Mouse (Mus musculus) intestine, embryonic 15.5 days (tissue): ENCODE data around the gene Nppa. TPM values are rescaled to one million over a fixed set of nuclear protein-coding genes. Genes with fewer than 3 reads are reported as not detected.
A peak's percentile ranks its signal among the peaks of the same experiment; 100 is the strongest.

Experiments used
- ATAC-seq: fragments of 200-750 bp; cut with Nextera tagmentation; 2 replicates; pipeline ENCODE4 v1.8.0; 2017; ENCODE audit warnings: moderate TSS enrichment, moderate library complexity
- H3K27ac ChIP-seq: fragments of 300-500 bp; sonication (generic); 2 replicates; pipeline ENCODE4 v1.5.1; 2015; ENCODE audit warnings: mild to moderate bottlenecking, inconsistent platforms
- H3K27me3 ChIP-seq: fragments of 300-500 bp; sonication (generic); replicated peaks from 2 replicates; pipeline ENCODE4 v1.6.1; 2015; ENCODE audit warnings: inconsistent platforms
- H3K36me3 ChIP-seq: fragments of 300-500 bp; sonication (generic); 2 replicates; pipeline ENCODE4 v1.6.1; 2015; ENCODE audit warnings: inconsistent platforms
- H3K4me1 ChIP-seq: fragments of 300-500 bp; sonication (generic); replicated peaks from 2 replicates; pipeline ENCODE4 v1.6.1; 2015; ENCODE audit warnings: inconsistent platforms
- H3K4me2 ChIP-seq: fragments of 300-500 bp; sonication (generic); replicated peaks from 2 replicates; pipeline ENCODE4 v1.6.1; 2015; ENCODE audit warnings: mild to moderate bottlenecking, inconsistent platforms
- H3K4me3 ChIP-seq: fragments of 300-500 bp; sonication (generic); replicated peaks from 2 replicates; pipeline ENCODE4 v1.5.1; 2015; ENCODE audit warnings: inconsistent platforms
- H3K9ac ChIP-seq: fragments of 300-500 bp; sonication (generic); 2 replicates; pipeline ENCODE4 v1.6.1; 2015; ENCODE audit warnings: inconsistent platforms
- H3K9me3 ChIP-seq: fragments of 300-500 bp; sonication (generic); 2 replicates; pipeline ENCODE4 v1.6.1; 2016; ENCODE audit warnings: inconsistent platforms
- WGBS: fragments of 180-500 bp; shearing (Covaris S2); methylation state at CpG from one replicate; pipeline ENCODE4 v1.1.7; 2015; 5-methylcytosine and 5-hydroxymethylcytosine counted together
- polyA plus RNA-seq: library from polyadenylated mRNA; unstranded; fragments of >200 nt; fragmentation: Nextera tagmentation; extraction: Ambion mirVana; gene quantifications from 2 replicates; pipeline ENCODE4 v1.2.1, GENCODE M21; 2015

Gene Nppa
- polyA plus RNA-seq, 1 experiment from 2014 or later: not detected

DNA sequence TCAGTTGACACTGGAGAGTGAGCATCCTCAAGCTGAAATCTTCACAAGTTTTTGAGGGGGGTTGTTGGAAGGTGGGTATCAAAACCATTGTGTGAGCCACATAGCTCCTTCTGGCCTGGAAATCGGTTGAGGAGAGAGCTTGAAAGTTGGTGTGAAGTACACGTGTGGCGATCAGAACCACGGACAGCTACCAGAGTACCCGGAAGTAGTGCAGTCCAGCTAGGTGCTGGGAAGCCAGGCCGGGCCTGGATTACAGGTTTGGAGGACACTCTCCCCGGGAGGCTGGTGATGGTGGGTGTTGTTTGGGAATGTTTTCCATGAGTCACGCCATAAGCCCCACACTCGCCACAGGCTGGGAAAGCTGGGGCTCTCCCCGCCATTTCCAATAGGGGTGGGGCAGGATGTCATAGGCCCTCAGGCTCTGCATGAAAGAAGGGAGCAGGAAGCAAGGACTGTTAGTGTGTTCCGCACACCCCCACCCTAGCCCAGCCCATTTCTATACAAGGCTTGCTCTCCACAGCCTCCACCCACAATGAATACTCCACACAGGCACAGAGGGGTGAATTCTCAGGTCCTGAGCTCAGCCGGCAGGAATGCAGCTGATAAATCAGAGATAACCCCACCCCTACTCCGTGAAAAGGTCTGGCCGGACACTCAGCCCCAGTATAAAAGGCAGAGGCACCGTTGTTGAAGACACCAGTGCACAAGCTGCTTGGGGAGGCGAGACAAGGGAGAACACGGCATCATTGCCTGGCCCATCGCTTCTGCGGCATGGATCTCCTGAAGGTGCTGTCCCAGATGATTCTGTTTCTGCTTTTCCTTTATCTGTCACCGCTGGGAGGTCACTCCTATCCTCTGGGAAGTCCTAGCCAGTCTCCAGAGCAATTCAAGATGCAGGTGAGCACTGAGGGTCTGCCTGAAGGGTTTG is 15.1 kb upstream of the Nppa start, which contains the start of gene Nppb:
Nppb (plus strand) TSS at position 584 of the 928 bp plus-strand sequence.
- Histone ChIP-seq H3K4me1 (no peaks in the 10 kb centered on the region), H3K9ac (no peak within 1 kb of the TSS), H3K27me3 (no peaks in the 10 kb centered on the region; the same call in 1 of the 2 replicates), H3K27ac (no peak within 1 kb of the TSS), H3K4me3 (no peak within 1 kb of the TSS), H3K9me3 (no peaks in the 10 kb centered on the region), H3K4me2 (peak within 1 kb of the TSS; percentile 39; the same call in 1 of the 2 replicates), H3K36me3 (no peaks in the 10 kb centered on the region)
- ATAC-seq: peak; percentile 75
- WGBS: 26% methylated on average over 20 of the region's 20 CpGs

DNA sequence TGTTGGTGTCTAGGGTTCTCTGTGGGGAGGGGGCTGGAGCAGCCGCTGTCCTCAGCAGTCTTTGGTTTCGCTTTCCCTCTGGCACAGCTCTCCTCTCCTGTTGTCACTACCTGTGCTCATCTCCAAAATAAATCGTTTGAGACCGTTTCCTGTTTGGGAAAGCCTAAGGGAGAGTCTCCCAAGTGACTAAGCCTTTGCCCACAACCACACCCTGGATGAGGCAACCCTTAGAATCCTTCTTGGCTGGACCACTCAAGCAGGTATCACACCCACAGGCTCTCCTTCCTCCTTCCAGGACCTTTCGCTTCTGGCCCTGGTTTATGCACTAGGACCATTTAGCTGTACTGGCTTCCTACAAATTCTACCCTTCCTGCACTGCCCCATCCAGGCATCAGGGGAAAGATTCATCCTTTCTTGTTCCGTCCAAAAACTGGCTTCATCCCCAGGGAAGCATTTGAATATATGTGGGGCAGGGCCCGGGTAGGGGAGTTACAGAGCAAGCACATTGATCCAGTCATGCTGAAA is 6.9 kb upstream of the Nppa start:
- H3K27me3 ChIP-seq: no peaks in the 10 kb centered on the region
- H3K9ac ChIP-seq: no peak overlapping the region
- no peak for ATAC-seq
- H3K4me3 ChIP-seq: no peak overlapping the region
- H3K9me3 ChIP-seq: no peaks in the 10 kb centered on the region
- H3K27ac ChIP-seq: no peak overlapping the region
- no peaks in the 10 kb centered on the region for H3K4me1 ChIP-seq
- no peaks in the 10 kb centered on the region for H3K36me3 ChIP-seq
- no peak overlapping the region for H3K4me2 ChIP-seq
- WGBS: 57% methylated on average over 7 of the region's 7 CpGs

DNA sequence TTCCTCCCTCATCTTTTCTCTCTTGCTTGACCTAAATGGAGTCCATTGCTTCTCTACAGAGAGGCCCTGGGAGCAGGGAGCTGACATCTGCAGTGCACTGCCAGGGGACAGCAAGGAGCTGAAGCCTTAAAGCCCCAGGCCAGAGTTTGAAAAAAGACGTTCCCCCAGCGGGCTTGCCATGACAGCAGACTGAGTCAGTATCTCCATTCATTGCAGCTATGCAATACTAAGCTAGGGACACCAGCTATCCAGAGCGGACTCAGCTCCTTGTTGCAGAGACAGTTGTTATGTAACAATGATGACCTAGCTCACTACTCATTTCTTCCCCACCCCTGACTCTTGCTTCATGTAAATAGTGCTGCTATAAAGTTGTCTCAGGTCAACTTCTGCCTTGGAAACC is 5.2 kb upstream of the Nppa start:
- Histone ChIP-seq H3K9ac (no peak overlapping the region), H3K4me1 (no peaks in the 10 kb centered on the region), H3K4me3 (no peak overlapping the region), H3K36me3 (no peaks in the 10 kb centered on the region), H3K27ac (no peak overlapping the region), H3K27me3 (no peaks in the 10 kb centered on the region), H3K4me2 (no peak overlapping the region), H3K9me3 (no peaks in the 10 kb centered on the region)
- no peak for ATAC-seq
- WGBS: 86% methylated on average over 3 of the region's 3 CpGs

DNA sequence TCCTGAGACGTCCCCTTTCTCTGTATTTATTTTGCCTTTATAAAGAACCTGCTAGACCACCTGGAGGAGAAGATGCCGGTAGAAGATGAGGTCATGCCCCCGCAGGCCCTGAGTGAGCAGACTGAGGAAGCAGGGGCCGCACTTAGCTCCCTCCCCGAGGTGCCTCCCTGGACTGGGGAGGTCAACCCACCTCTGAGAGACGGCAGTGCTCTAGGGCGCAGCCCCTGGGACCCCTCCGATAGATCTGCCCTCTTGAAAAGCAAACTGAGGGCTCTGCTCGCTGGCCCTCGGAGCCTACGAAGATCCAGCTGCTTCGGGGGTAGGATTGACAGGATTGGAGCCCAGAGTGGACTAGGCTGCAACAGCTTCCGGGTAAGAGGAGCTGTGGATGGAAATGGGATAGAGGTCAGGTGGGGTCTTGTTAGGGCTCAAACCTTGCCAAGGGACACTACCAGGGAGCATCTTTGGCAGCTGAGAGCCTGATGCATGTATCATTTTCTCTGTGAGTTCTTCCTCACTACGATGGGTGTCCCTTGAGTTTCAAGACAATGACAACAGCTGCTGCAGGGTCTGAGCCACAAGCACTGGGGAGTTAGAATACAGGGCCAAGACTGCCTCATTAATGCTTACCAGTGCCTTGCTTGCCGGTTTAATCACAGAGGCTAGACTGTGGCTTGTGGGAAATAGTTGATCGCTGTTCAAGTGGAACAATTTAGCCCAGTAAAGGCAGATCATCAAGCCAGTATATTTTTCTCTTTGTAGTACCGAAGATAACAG is 679 bp downstream of the Nppa start:
- no peak overlapping the region for H3K27ac ChIP-seq
- H3K27me3 ChIP-seq: no peaks in the 10 kb centered on the region
- no peaks in the 10 kb centered on the region for H3K4me1 ChIP-seq
- no peaks in the 10 kb centered on the region for H3K9me3 ChIP-seq
- WGBS: 81% methylated on average over 17 of the region's 17 CpGs
- no peak for ATAC-seq
- no peak overlapping the region for H3K4me3 ChIP-seq
- H3K9ac ChIP-seq: no peak overlapping the region
- no peak overlapping the region for H3K4me2 ChIP-seq
- H3K36me3 ChIP-seq: 0 out of 2 replicates have a peak, but pooled peaks cover 5% of the 10 kb centered on the region

- no peak overlapping the region for H3K9ac ChIP-seq
- no peaks in the 10 kb centered on the region for H3K4me1 ChIP-seq
- H3K27ac ChIP-seq: no peak overlapping the region
- H3K4me2 ChIP-seq: no peak overlapping the region
- H3K27me3 ChIP-seq: no peaks in the 10 kb centered on the region
- no peak for ATAC-seq
- H3K36me3 ChIP-seq: 0 out of 2 replicates have a peak, but pooled peaks cover 8% of the 10 kb centered on the region
- no peaks in the 10 kb centered on the region for H3K9me3 ChIP-seq
- H3K4me3 ChIP-seq: no peak overlapping the region
- WGBS: 48% methylated on average over 8 of the region's 8 CpGs
Measured at GRCm38 (mm10) chr4:148001866-148002265, 1.3 kb downstream of the Nppa start.

- no peak overlapping the region for H3K9ac ChIP-seq
- no peak overlapping the region for H3K4me3 ChIP-seq
- no peaks in the 10 kb centered on the region for H3K9me3 ChIP-seq
- H3K27ac ChIP-seq: no peak overlapping the region
- WGBS: 86% methylated on average over 7 of the region's 7 CpGs
- no peak overlapping the region for H3K4me2 ChIP-seq
- no peaks in the 10 kb centered on the region for H3K4me1 ChIP-seq
- no peak for ATAC-seq
- no peaks in the 10 kb centered on the region for H3K27me3 ChIP-seq
- H3K36me3 ChIP-seq: peaks cover 27% of the 10 kb centered on the region; the same call in 1 of the 2 replicates
Measured at GRCm38 (mm10) chr4:148004361-148004760, 3.8 kb downstream of the Nppa start.

DNA sequence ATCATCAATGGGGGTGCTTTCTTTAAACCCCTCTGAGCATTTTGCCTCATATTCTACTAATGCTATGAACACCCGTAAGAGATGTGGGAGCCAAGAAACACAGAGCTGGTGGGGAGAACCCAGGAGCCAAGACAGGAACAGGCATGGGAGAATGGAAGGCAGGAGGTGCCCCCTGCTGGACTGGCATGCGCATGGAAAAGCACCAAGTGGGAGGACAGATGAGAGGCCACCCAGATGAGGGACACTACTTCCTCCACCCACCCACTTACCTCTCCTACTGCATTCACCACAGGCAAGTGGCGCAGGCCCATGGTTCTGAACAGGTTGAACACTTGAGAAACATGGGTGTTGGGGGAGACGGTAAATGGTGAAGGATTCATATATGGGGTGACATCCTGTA is 7.9 kb downstream of the Nppa start:
- ATAC-seq: 0 out of 2 replicates have a peak, but pooled peaks have one; percentile 43
- H3K4me3 ChIP-seq: no peak overlapping the region
- H3K27ac ChIP-seq: no peak overlapping the region
- H3K9ac ChIP-seq: no peak overlapping the region
- H3K9me3 ChIP-seq: no peaks in the 10 kb centered on the region
- peaks cover 56% of the 10 kb centered on the region for H3K36me3 ChIP-seq
- H3K4me2 ChIP-seq: no peak overlapping the region
- 75% methylated on average over 4 of the region's 4 CpGs for WGBS
- no peaks in the 10 kb centered on the region for H3K4me1 ChIP-seq
- H3K27me3 ChIP-seq: no peaks in the 10 kb centered on the region

DNA sequence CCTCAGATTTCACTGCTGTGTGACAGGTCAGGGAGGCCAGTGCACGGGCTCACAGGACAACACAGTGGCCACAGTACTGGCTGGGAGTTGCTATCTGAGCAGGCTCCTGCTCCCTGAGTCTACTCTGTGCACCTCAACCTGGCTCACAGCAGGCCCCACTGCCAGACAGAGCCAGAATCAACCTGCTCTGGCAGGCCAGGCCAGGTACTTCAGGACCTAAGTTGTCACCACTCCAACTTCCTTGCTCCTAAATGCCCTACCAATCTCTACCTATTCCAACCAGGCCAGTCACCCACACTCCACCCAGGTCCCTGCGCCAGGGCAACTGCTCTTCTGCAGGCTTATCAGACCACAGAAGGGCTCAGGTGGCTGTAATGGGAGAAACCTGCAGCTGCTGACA is 9.1 kb downstream of the Nppa start:
- Histone ChIP-seq H3K27me3 (no peaks in the 10 kb centered on the region), H3K9me3 (no peaks in the 10 kb centered on the region), H3K27ac (no peak overlapping the region), H3K4me1 (no peaks in the 10 kb centered on the region), H3K4me2 (no peak overlapping the region), H3K36me3 (peaks cover 65% of the 10 kb centered on the region), H3K9ac (no peak overlapping the region), H3K4me3 (no peak overlapping the region)
- WGBS: 91% methylated on average over 2 of the region's 2 CpGs
- no peak for ATAC-seq

DNA sequence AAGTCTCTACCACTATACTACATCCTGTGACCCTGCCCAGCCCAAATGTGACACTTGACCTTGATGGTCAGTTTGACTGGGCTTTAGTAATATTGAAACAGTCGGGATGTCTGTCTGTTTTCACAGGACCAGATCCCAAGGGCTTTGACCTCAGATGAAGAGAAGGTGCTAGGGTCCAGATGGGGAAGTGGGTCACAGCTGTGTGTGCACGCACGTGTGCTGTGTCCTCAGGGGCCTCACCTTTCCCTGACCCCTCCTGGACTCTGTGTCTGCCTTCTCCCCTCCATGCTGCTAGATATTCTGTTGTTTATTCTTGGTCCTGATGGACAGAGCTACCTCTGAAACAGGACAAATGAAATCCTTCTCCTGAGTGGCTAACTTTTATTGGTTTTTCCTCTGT is 10.8 kb downstream of the Nppa start:
- Histone ChIP-seq H3K4me2 (no peak overlapping the region), H3K36me3 (peaks cover 74% of the 10 kb centered on the region), H3K27me3 (no peaks in the 10 kb centered on the region), H3K4me3 (no peak overlapping the region), H3K9me3 (no peaks in the 10 kb centered on the region), H3K9ac (no peak overlapping the region), H3K27ac (no peak overlapping the region), H3K4me1 (no peaks in the 10 kb centered on the region)
- 83% methylated on average over 3 of the region's 3 CpGs for WGBS
- ATAC-seq: no peak

- ATAC-seq: no peak
- Histone ChIP-seq H3K4me3 (no peak overlapping the region), H3K9me3 (no peaks in the 10 kb centered on the region), H3K36me3 (peaks cover 77% of the 10 kb centered on the region), H3K4me1 (no peaks in the 10 kb centered on the region), H3K4me2 (no peak overlapping the region), H3K27ac (no peak overlapping the region), H3K27me3 (no peaks in the 10 kb centered on the region), H3K9ac (no peak overlapping the region)
- 88% methylated on average over 4 of the region's 4 CpGs for WGBS
Measured at GRCm38 (mm10) chr4:148012216-148012615, 11.7 kb downstream of the Nppa start.

GRCm38 (mm10) chr4:148015418-148015817 is 14.9 kb downstream of the Nppa start:
- no peaks in the 10 kb centered on the region for H3K4me1 ChIP-seq
- WGBS: 85% methylated on average over 10 of the region's 10 CpGs

DNA sequence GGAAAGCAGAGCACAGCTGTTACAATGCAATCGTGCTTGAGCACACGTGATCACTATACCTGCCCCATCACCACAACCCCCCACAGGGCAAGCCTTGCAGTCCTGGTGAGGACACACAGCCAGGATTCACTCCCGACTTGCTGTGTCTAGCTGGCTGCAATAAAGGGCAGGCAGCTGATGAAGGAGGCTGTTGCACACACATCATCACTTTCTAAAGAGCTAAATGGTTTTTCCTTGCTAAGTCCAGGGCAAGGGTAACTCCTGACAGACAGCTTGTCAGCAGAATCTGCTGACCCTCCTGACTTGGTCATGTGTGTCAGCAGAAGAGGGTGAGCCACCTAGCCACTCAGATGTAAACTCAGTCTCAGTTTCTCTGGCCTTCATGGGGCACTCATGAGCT is 16.5 kb downstream of the Nppa start:
- Histone ChIP-seq H3K27me3 (no peaks in the 10 kb centered on the region), H3K4me3 (no peak overlapping the region), H3K27ac (no peak overlapping the region), H3K9me3 (no peaks in the 10 kb centered on the region), H3K4me2 (no peak overlapping the region), H3K36me3 (peaks cover 67% of the 10 kb centered on the region), H3K4me1 (no peaks in the 10 kb centered on the region), H3K9ac (no peak overlapping the region)
- 71% methylated on average over 3 of the region's 3 CpGs for WGBS
- no peak for ATAC-seq

More at GRCm38 (mm10) chr4:148015418-148015817, 14.9 kb downstream of the Nppa start:
- Histone ChIP-seq H3K36me3 (peaks cover 72% of the 10 kb centered on the region), H3K27me3 (no peaks in the 10 kb centered on the region), H3K4me2 (no peak overlapping the region), H3K27ac (no peak overlapping the region), H3K9ac (no peak overlapping the region), H3K4me3 (no peak overlapping the region), H3K9me3 (no peaks in the 10 kb centered on the region)
- ATAC-seq: no peak
